Mouse (Mus musculus) liver, postnatal 0 days (tissue): ENCODE results near the gene Ctps2.

Experiments used
- CTCF ChIP-seq: sonication (generic); IDR thresholded peaks from 2 replicates; pipeline ENCODE4 v1.5.1; 2016; ENCODE audit warnings: antibody characterized with exemption, low read depth
- EP300 ChIP-seq: IDR thresholded peaks from 2 replicates; pipeline ENCODE4 v1.6.1; 2016; ENCODE audit warnings: antibody characterized with exemption, low read depth, mild to moderate bottlenecking

- TF ChIP-seq CTCF (no peak), EP300 (no peak)
Observed at GRCm38 (mm10) chrX:162964383-162964782, 63.3 kb downstream of the Ctps2 start, which contains the start of gene S100g.
